Mouse (Mus musculus) liver, embryonic 14.5 days (tissue): ENCODE measurements at regions not wholly inside any gene's neighbourhood (a gene's known extent, or its start where the extent isn't known, plus 50 kb on each side); places are given as distances from the start of the nearest gene placed in this dataset.

ENCODE experiments used
- ATAC-seq: fragments of 200-750 bp; cut with Nextera tagmentation; 2 replicates; pipeline ENCODE4 v1.8.0; 2017; ENCODE audit warnings: moderate number of reproducible peaks, mild to moderate bottlenecking, moderate library complexity; ENCODE audit not compliant: insufficient read depth
- DNase-seq, 3 experiments: peaks; one replicate each; pipeline ENCODE4 v3.0.0-alpha.2; 2012 to 2013; ENCODE audit warnings: low read depth in 3 of 3, low spot score in 3 of 3
- H3K27ac ChIP-seq: fragments of 300-500 bp; sonication (generic); 2 replicates; pipeline ENCODE4 v1.5.1; 2014; ENCODE audit warnings: moderate library complexity, mild to moderate bottlenecking, control low read depth, inconsistent platforms
- H3K27me3 ChIP-seq: fragments of 300-500 bp; sonication (generic); 2 replicates; pipeline ENCODE4 v1.6.1; 2014; ENCODE audit warnings: mild to moderate bottlenecking, low read length, moderate library complexity; ENCODE audit not compliant: control insufficient read depth, insufficient read depth
- H3K36me3 ChIP-seq: fragments of 300-500 bp; sonication (generic); replicated peaks from 2 replicates; pipeline ENCODE4 v1.6.1; 2014; ENCODE audit warnings: low read depth; ENCODE audit not compliant: control insufficient read depth, insufficient read depth
- H3K4me1 ChIP-seq, 2 experiments: fragments of 200-500 bp in 1 of 2; fragments of 300-500 bp in 1 of 2; sonication (generic) in 1 of 2; replicated peaks; 2 replicates each; pipeline ENCODE4 v1.6.1; 2012 to 2014; ENCODE audit warnings: antibody characterized with exemption in 1 of 2, inconsistent platforms in 1 of 2, low read length in 1 of 2; ENCODE audit not compliant: control insufficient read depth in 2 of 2, insufficient read depth in 2 of 2
- H3K4me2 ChIP-seq: fragments of 300-500 bp; sonication (generic); 2 replicates; pipeline ENCODE4 v1.6.1; 2014; ENCODE audit warnings: low read depth, mild to moderate bottlenecking, control low read depth, moderate library complexity
- H3K4me3 ChIP-seq, 2 experiments: fragments of 200-500 bp in 1 of 2; fragments of 300-500 bp in 1 of 2; sonication (generic) in 1 of 2; 2 replicates each; pipeline ENCODE4 v1.5.1; 2012 to 2014; ENCODE audit warnings: low read depth in 2 of 2, low read length in 2 of 2, mild to moderate bottlenecking in 2 of 2, control low read depth in 1 of 2, inconsistent platforms in 1 of 2, moderate library complexity in 1 of 2; ENCODE audit not compliant: insufficient read depth in 1 of 2
- H3K9ac ChIP-seq: fragments of 300-500 bp; sonication (generic); replicated peaks from 2 replicates; pipeline ENCODE4 v1.6.1; 2014; ENCODE audit warnings: mild to moderate bottlenecking, control low read depth, moderate library complexity
- H3K9me3 ChIP-seq: fragments of 300-500 bp; sonication (generic); 2 replicates; pipeline ENCODE4 v1.6.1; 2016; ENCODE audit warnings: low read length, mixed read lengths; ENCODE audit not compliant: control insufficient read depth
- CTCF ChIP-seq: IDR thresholded peaks from 2 replicates; pipeline ENCODE4 v1.5.1; 2016; ENCODE audit warnings: antibody characterized with exemption, low read depth, control low read depth
- EP300 ChIP-seq: IDR thresholded peaks from 2 replicates; pipeline ENCODE4 v1.6.1; 2016; ENCODE audit warnings: antibody characterized with exemption, low read depth
- whole genome bisulfite sequencing: fragments of 180-500 bp; shearing (Covaris S2); extraction: QIAGEN DNeasy Blood & Tissue Kit; methylation state at CpG from one replicate; pipeline ENCODE4 v1.1.7; 2014; ENCODE audit not compliant: insufficient replicate concordance; 5-methylcytosine and 5-hydroxymethylcytosine counted together

GRCm38 (mm10) chr12:98075580-98075979, 183.7 kb downstream of the Galc start:
- no peak for TF ChIP-seq CTCF
- TF ChIP-seq EP300, result no peak
- ATAC-seq (no peak), DNase-seq (no peak)
- no peaks in the 10 kb centered on the region for H3K9me3 ChIP-seq
- no peak overlapping the region for H3K4me3 ChIP-seq
- H3K4me1 ChIP-seq, result no peaks in the 10 kb centered on the region
- no peaks in the 10 kb centered on the region for H3K36me3 ChIP-seq
- H3K4me2 ChIP-seq, result no peak overlapping the region
- no peak overlapping the region for H3K27ac ChIP-seq
- WGBS, result 30% methylated on average over 2 of the region's 2 CpGs
- H3K27me3 ChIP-seq, result no peaks in the 10 kb centered on the region
- H3K9ac ChIP-seq, result no peak overlapping the region

GRCm38 (mm10) chr12:98069110-98069509, 190.1 kb downstream of the Galc start:
- Histone ChIP-seq H3K36me3 (no peaks in the 10 kb centered on the region), H3K9me3 (no peaks in the 10 kb centered on the region), H3K27ac (no peak overlapping the region), H3K27me3 (no peaks in the 10 kb centered on the region), H3K4me2 (no peak overlapping the region), H3K4me3 (no peak overlapping the region), H3K4me1 (no peaks in the 10 kb centered on the region), H3K9ac (no peak overlapping the region)
- no peak for ATAC-seq
- 63% methylated on average over 2 of the region's 2 CpGs for WGBS
- TF ChIP-seq CTCF (no peak), EP300 (no peak)
- DNase-seq, result no peak

- TF ChIP-seq CTCF (no peak), EP300 (no peak)
- Histone ChIP-seq H3K36me3 (no peaks in the 10 kb centered on the region), H3K9ac (no peak overlapping the region), H3K4me3 (no peak overlapping the region), H3K4me1 (no peaks in the 10 kb centered on the region), H3K4me2 (no peak overlapping the region), H3K27me3 (no peaks in the 10 kb centered on the region), H3K27ac (no peak overlapping the region), H3K9me3 (no peaks in the 10 kb centered on the region)
- no peak for DNase-seq
- 48% methylated on average over 7 of the region's 7 CpGs for WGBS
- no peak for ATAC-seq
Measured at GRCm38 (mm10) chr12:98059419-98060180, 199.7 kb downstream of the Galc start.

- TF ChIP-seq EP300 (no peak), CTCF (no peak)
- Histone ChIP-seq H3K9ac (no peak overlapping the region), H3K9me3 (no peaks in the 10 kb centered on the region), H3K4me1 (no peaks in the 10 kb centered on the region), H3K4me3 (no peak overlapping the region), H3K4me2 (no peak overlapping the region), H3K27me3 (no peaks in the 10 kb centered on the region), H3K27ac (no peak overlapping the region), H3K36me3 (no peaks in the 10 kb centered on the region)
- DNase-seq, result no peak
- WGBS, result 57% methylated on average over 2 of the region's 2 CpGs
- ATAC-seq, result no peak
Measured at GRCm38 (mm10) chr12:98058977-98059376, 200.3 kb downstream of the Galc start.

GRCm38 (mm10) chr12:98050934-98051333, 208.3 kb downstream of the Galc start:
- H3K27me3 ChIP-seq, result no peaks in the 10 kb centered on the region
- no peak for ATAC-seq
- WGBS, result 43% methylated on average over 4 of the region's 4 CpGs
- no peak overlapping the region for H3K27ac ChIP-seq
- no peak overlapping the region for H3K4me3 ChIP-seq
- no peak for DNase-seq
- no peaks in the 10 kb centered on the region for H3K36me3 ChIP-seq
- TF ChIP-seq EP300 (no peak), CTCF (no peak)
- no peaks in the 10 kb centered on the region for H3K9me3 ChIP-seq
- H3K4me2 ChIP-seq, result no peak overlapping the region
- no peaks in the 10 kb centered on the region for H3K4me1 ChIP-seq
- H3K9ac ChIP-seq, result no peak overlapping the region
